Mouse (Mus musculus) embryo, embryonic 10 days (tissue): ENCODE measurements around the gene Arl4c.
"Not testable (repeated sequence)": the region's sequence is repeated elsewhere in the genome, so short reads cannot be mapped to it uniquely, and the experiment has no call there.

Experiments used
- DNase-seq: peaks from one replicate; pipeline ENCODE4 v3.0.0-alpha.2; 2015; ENCODE audit warnings: low spot score

The Arl4c gene

DNA sequence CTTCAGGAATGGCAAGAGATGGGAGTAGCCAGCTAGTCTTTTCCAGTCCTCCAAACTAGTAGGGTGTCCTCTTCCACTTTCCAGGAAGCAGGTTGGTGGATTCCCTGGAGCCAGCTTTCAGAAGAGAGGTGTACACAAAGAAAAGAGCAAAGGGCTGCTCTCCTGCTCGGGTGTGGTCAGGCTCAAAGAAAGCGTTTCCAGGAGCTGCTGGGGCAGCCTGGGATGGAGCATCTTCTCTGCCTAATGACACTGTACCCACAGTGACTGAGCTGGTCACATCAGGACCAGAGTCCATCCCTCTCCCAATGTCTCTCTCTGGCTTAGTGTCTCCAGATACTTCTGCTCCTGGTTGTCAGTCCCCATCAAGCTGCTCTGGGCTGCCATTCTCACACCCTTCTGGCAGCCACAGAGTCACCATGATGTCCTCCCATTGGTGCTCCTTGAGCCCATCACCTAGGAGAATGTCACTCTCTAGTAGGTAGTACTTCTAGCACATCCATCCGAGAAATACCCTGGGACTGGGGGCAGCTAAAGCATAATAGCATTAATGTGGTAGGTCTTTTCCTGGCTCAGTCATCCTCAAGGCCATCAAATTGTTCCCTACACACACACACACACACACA is 46.4 kb downstream of the Arl4c start:
- no peak for DNase-seq

DNA sequence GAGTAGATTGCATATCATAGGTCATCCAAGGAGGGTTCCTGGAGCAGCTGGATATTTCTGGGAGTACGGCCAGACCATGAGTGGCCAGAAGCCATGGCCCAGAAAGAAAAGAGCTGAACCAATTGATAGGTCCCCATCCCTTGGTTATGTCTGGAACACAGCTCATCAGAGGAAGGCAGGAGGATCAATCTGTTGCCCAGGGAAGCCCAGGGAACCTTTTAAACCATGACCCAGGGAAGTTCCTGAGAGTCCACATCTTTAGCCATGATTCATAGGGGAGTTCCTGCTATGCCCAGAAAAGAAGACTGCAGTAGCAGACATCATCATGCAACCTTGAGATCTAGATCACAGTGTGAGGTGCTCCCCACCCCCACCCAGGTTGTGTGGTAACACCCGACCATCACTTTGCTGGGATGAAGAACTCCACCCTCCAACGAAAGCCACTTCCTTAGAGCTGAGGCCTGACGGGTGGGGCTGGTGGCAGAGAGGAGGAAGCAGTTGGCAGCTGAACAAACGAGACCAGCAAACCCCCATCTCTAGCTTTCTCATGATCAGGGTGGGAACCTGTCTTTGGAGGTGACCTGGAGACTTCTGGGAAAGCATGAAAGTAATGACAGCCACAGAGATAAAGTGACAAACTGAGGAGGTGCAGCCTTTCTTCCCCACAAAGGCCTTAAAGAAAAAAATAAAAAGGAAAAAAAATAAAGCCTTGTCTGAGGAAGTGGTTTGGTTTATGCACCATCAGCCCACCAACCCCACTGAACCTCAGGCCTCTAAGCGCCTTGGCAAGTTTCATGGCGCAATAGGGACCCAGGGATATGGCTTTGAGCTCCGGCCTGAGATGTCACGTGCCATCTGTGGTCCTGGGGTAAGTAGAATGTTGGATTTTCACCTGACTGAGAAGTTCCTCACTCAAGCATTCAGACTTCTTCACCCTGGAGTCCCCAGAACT is 47.2 kb downstream of the Arl4c start:
- DNase-seq: no peak

DNA sequence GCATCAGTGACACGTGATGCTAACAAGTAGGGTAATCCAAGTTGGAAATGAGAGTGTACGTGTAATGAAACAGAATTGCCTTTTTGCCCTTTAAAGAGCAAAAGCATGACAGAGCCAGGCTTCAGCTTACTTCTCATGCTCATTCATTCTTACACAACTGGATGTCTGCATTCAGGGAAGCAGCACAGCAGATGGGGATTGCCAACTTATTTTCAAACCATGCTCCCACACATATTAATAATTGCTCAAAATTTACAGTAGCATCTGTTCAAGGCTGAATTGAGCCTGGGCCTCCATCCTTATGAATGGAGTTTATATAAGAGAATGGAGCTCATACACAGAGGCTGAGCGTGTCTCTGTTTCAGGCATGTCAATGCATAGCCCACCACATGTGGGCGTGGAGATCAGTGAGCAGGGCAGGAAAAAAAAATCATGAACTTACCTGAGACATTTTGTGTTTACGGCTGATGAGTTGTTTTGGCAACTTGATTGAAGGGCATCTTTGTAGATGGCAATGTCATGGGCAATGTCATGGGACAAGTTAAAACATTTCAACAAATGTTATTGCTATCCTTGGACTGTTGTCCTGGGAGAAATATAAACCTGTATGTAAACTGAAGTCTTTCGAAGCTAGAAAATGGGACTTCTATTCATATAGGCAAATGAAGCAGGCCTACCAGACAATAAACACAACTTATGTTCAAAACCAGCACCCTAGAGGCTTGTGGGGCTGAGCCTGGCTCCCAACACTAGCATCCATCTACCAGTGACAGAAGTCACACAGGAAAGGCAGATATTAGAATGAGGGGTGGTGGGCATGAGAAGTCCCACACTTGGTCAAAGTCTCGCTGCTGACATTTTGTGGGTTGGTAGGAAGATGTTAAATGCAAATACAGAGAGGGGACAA is 48.2 kb downstream of the Arl4c start:
- no peak for DNase-seq

DNA sequence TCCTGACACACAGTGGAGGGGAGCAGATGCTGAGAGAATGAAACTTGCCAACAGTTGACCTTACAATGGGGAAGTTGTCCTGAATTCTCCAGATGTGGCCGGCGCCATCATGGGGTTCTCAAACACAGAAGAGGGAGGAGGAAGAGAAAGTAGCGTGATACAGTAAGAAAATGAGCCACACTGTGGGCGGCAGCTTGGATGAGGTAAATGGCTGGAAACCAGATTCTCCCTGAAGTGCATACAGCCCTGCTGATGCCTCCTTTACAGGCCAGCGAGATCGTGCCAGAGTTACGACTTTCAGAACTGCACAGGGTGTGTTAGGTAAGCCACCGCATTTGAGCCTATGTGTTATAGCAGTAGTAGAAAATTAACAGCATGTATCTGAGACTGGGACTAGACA is 49.3 kb downstream of the Arl4c start:
- no peak for DNase-seq

DNA sequence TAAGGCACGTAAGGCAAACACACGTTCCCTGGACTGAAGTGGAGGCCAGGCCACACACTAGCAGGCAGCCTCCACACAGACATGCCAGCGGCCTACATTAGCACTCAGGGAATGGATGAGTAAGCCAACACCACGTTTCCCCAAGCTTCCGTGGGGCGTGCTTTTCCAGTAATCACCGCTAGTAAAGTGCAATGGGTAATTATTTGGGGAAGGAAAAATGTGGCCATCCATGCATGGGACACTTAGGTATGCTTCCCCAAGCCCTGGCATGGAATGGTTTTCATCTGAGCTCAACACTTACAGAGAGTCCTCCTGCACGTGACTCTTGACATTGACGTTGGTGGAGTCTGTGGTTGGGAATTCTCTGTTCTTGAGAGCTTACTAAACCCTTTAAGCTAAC is 50.4 kb downstream of the Arl4c start:
- no peak for DNase-seq

DNA sequence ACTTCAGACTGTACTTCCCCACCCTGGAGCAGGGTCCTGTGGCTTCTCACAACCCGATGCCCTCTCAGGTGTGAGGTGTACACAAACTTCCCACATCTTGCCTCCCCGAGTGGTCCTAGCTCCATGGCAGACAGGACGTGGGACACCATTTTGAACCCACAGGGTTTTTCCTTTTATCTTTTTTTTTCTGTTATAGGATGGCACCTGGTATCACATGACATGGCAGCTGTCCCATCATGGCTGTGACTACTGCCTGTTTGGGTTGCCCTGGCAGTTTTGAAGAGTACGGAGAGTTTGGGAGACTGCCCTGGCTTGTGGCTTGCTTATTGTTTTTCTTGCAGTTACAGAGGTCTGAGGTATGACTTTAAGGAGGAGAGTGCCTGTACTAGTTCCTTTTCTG is 53.3 kb downstream of the Arl4c start:
- DNase-seq: no peak

DNA sequence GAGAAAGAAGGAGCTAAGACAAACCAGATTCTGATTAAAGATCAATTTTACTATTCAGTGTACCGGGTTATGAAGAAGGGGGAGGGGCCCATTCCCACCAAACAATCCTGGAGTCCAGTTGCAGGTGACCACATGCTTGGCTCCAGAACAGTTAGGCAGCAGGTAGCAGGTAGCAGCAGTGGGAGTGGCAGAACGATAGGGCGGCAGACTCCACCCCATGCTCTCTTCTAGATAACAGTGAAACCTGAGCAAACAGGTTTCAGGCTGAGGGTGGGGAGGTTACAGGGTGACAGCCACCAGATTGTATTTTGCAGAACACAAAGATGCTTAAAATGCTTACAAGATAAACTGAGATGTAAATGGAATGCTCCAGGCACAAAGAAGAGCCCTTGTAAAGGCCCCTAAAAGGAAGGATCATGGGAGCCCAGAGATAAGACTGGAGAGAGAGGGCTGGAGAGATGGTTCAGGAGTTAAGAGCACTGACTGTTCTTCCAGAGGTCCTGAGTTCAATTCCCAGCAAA is 56.4 kb downstream of the Arl4c start:
- DNase-seq: no peak

DNA sequence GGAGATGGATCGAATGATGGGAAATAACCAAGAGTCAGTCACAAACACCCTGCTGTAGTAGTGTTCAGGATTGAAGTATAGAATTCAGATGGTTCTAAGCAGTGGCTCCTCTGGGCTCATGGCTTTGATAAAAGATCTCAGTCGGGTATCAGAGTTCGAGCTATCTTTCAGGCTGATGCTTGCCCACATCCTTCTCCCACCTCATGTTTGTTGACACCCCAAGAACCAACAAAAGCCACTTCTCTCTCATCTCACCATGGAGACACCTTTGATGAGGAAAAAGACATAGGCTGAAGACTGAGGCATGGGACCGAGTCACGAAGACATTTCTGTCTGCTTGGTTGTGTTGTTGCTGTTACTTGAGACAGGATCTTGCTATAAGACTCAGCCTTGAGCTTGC is 57.6 kb downstream of the Arl4c start:
- DNase-seq: no peak

DNA sequence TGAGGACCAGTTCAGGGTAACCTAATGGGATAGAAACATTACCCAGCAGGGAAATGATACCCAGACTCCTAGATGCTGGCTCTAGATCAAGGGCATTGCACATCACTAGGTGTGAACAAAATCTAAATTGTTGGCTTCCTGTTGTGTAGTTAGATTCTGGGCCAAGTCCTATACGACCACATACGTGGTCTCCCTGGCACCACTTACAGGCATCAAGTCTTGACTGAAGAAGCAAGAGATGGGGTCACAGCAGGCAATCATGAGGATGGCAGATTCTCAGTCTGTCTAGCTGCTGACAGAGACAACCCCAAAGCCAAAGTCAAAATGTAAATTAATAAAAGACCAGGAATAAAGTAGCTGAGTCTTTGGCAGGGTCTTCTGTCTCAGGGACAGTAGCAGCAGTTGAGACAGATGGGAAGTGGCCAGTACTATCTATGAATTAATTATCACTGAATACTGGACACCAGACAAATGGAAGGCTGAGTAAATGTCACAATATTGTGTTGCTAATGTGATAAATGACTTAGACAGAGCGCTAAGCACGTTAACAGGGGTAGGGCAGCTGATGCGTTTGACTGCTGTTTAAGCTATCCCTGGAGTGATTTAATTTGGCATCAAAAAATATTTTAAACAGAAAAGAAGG is 58.7 kb downstream of the Arl4c start:
- DNase-seq: no peak

DNA sequence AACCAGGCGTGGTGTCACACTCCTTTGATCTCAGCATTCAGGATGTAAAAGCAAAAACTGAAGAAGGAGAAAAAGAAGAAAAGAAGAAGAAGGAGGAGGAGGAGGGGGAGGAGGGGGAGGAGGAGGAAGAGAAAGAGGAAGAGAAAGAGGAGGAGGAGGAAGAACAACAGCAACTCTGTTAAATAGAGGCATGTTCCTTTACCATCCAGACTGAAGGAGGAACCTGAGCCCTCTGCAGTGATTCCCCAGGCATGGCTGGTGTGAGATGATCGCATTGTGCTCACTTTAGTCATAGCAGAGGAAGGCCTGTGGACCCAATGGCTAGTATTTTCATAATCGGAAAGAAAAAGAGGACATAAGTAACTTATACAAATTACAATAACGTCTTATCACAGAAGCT is 59.3 kb downstream of the Arl4c start:
- no peak for DNase-seq

DNA sequence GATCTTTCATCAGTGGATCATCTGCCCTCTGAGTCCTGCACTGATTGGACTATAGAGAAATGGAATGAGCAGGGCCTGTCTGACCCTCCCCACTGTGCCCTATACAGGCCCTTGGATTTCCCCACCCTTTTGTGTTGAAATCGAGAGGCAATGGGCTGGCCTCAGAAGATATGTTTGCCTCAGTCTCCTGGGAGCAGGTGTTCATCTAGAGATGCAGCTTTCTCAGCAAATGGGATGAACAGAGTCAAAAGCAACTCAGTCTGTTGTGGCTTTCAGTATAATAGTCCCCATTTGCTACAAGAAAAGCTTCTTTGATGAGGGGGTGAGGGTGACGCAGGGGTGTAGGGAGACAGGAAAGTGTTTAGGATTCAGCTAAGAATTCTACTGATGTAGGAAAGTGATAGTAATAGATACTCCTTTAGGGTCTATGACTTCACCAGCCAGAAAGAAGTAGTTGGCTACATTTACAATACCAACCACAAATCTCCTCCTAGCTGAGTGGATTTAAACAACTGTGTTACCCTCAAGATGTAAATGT is 60.3 kb downstream of the Arl4c start:
- no peak for DNase-seq

DNA sequence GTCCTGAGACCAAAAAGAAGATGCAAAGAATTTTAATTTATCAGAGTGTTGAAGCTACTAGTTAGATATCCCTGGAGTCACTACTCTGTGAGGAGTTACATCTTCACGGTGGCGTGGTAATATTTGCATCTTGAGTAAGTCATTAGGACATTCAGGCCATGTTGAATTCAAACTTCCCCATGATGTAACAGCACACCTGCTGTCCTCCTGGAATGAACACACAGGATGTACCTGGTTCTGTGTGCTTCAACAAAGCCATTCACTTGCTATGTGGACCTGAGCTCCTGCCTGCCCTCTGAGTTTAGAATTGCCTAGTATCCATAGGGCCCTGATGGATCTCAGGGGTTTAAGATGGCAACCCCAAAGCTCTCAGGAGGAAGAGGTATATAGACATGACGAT is 60.8 kb downstream of the Arl4c start:
- DNase-seq: no peak

DNA sequence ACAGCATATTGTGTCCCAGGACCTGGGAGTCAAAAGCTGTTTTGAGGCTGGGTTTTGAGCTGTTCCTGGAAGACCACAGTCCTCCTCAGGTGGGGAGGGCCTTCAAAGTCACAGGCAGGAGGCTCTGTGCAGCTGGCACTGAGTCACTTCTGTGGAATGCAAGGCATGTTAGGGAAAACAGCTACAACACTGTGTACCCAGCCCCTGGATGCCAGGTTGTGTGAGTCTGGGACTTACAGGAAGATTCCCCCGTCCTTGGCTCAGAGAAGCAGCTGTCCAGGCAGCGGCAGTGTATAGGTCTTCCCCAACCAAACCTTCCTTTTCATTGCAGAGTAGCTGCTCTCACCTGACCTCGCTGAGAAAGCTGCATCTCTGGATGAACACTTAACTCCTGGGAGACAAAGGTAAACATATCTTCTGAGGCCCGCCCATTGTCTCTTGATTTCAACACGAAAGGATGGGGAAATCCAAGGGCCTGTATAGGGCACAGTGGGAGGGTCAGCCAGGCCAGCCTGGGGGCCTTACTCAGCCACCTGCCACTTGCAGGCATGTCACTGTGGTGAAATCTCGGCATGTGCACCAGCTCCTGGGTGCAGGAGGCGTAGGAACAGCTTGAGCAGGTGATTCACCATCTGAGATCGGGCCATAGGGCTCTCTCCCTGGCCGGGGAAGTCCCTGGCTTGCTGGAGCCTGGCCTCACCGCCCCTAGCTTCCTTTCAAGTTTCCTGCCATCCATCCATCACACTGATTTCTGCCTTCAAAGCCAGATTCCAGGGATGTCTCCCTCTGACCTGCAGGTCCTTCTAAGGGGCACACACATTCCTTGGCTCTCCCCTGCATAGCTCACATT is 62.4 kb downstream of the Arl4c start:
- peak; percentile 77 for DNase-seq

DNA sequence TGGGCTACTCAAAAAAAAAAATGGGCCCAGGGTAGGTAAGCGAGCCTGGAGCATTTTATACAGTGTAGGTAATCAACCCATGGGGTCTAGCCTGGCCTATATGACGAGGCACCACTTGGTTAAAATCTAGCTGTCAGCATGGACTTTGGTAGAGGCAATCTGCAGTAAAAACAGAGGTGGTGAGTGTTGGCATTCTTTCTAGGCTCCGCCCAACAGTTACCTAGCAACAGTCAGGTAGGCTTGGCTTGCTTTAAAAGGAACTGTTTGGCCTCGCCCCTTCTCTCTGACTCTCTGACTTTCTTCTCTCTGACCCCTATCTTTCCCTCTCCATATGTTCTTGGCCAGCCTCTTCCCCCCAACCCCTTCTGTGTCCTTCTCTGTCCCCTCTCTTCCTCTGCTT is 63.4 kb downstream of the Arl4c start:
- peak; percentile 21 for DNase-seq

DNA sequence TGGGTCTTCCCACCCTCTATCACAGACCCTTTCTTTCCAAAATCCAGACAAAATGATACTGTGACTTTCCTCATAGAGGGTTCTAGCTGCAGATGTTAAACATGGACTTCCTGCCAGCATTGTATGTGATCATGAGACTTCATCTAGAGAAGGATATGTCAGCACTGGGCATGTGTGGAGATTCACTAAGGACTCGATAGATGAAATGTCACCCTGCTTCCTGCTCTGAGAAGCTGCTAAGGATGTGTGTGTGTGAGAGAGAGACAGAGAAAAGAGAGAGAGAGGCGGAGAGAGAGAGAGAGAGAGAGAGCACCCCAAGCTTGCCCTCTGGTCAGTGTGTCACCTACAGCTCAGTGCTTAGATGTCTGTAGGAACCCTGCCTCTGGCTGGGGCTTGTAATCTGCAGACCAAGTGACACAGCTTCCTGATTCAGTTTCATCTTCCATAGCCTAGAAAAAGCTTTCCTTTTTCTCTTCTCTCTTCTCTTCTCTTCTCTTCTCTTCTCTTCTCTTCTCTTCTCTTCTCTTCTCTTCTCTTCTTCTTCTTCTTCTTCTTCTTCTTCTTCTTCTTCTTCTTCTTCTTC is 65.4 kb downstream of the Arl4c start:
- not testable (repeated sequence) for DNase-seq

DNA sequence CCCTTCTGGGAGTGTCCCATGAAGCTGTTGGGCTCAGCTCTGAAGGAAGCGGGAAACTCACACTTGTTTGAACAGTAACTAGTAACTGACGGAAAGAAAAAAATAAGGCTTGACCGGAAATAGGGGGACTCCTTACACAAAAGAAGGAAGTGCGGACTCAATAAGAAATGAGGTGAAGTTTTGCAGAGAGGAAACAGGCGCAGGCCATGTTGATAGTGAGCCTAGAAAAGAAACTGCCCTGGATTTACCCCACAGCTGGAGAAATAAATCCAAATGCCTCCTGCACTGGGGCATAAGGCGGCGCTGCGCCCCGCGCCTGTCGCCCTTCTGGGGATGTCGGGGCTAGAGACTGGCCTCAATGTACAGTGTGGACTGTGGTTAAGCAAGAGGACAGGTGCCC is 66.4 kb downstream of the Arl4c start:
- no peak for DNase-seq

DNA sequence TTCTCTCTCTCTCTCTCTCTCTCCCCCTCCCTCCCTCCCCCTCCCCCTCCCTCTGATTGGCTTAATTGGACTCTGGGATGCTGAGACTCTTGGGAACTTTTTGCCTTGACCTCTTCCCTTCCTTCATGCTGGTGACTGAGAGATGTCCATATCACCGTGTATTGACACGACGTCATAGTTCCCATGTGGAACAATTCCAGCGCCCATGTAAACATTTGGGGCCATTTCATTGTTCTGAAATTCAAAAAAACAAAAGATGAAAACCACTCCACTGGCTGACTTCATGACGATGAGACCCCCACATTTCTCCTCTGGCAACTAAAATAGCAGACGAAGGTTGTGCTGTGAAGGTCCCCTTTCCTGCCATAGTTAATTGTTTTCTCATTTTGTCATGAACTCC is 69.2 kb downstream of the Arl4c start:
- DNase-seq: no peak

DNA sequence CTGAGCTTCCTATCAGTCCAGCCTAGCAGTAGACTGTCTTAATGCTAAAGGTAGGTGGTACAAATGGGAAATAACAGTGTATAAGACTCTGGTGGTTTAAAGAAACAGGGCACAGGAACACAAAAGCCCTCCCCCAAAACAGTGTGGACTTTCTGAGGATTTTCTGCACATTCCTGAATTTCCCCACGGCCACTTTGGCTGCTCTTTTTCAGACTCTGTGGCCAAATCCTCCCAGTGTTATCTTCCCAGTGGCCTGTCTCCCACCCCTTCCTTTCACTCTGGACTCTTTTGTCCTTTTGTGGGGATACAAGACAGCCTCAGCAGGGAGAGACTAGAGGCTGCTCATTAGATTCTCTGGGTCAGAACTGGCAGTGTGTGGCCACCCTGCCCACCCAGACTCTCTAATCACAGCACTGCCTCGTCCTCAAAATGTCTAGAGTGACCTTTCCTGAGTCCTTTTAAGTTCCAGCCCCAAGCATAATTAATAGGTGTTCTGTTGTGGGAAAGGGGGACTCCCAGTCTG is 72.0 kb downstream of the Arl4c start:
- DNase-seq: no peak

DNA sequence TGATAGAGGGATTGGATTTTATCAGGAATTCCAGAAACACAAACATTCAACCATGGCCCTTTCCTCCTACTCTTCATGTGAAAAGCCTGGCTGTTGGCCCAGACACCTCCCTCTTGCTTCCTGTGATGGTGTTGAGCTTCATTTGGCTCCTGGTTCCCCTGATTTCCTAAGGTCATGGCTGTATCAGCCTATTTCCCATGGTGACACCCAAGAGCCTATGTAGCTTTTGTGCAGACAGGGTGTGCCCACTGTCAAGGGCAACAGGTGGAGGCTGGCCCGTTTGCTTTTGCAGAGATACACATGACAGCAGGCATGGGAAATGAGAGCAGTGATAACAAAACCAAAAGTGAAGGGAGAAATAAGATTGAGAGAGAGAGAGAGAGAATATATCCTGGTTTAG is 76.8 kb downstream of the Arl4c start:
- DNase-seq: no peak

DNA sequence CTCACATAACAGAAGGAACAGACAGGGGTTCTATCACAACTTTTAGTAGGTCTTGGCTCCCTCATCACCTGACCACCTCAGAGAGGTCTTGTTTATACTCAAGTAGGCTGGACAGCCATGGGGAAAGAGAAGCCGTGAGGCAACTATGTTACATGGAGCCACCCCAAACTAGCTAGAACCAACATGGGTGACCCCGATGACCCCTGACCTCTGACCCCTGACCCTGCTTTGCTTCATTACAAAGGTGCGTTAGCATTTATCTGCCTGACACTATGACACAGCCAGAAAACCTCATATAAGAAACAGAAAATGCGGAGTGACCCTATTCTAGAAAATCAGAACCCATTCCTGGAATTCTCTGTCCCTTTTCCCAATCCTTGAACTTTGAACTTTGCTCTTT is 77.6 kb downstream of the Arl4c start:
- DNase-seq: no peak
